Mouse (Mus musculus): ENCODE results near the gene Krt9. TPM values are rescaled to one million over a fixed set of nuclear protein-coding genes. Genes with fewer than 3 reads are reported as not detected.
"Not testable (repeated sequence)": the region's sequence is repeated elsewhere in the genome, so short reads cannot be mapped to it uniquely, and the experiment has no call there.

Gene Krt9
- polyA plus RNA-seq (2012; rRNA removed): 0.62 and 1.5 TPM in 2 replicates

DNA sequence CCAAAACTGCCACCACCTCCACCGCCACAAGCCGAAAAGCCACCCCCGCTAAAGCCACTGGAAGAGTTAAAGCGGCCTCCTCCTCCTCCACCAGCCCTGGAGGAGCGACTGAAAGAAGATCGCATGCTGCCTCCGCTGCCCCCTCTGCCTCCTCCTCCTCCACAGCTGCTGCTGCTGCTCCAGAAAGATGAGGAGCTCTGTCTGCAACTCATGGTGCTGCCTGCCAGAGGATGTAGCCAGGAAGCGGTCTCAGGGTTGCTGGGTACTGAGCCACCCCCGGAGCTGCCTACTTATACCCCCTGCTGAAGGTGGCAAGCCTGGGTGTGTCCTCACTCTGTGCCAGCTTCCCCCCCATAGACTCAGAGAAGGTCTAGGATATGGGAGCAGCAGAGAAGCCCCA, at the start of gene Krt9:
Krt9 (minus strand) TSS at position 255 of the 400 bp plus-strand sequence.
- DNase-seq: no peak
- WGBS: 44% methylated on average over 9 of the region's 9 CpGs
- H3K4me1 ChIP-seq (ENCODE audit: control insufficient read depth, insufficient read depth, low read length): no peaks in the 10 kb centered on the region
- no peak for TF ChIP-seq POLR2A (IDR thresholded peaks at IDR 0.05; ENCODE audit: borderline replicate concordance, insufficient read depth, low read length)
- no peak for TF ChIP-seq CTCF (IDR thresholded peaks at IDR 0.05; ENCODE audit: borderline replicate concordance, insufficient read depth, low read depth, low read length)
- no peaks in the 10 kb centered on the region for H3K27me3 ChIP-seq (ENCODE audit: control insufficient read depth, insufficient read depth, low read length)
- H3K27ac ChIP-seq (ENCODE audit: insufficient read depth, low read length): no peak within 1 kb of the TSS
- no peak within 1 kb of the TSS for H3K4me3 ChIP-seq (replicated peaks; ENCODE audit: insufficient read depth, low read depth, low read length)

DNA sequence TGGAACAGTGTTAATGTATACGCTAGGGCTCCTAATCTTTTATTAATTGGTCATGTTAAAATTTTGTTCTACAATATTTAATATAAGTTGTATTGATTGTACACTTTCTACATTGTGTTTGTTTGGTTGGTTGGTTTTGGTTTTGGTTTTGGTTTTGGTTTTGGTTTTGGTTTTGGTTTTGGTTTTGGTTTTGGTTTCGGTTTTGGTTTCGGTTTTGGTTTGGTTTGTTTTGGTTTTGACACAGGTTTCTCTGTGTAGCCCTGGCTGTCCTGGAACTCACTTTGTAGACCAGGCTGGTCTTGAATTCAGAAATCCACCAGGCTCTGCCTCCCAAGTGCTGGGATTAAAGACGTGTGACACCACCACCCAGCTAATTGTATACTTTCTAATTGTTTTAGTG, 47.2 kb upstream of the Krt9 start:
- H3K27ac ChIP-seq (ENCODE audit: insufficient read depth, low read length); H3K4me1 ChIP-seq (ENCODE audit: control insufficient read depth, insufficient read depth, low read length); H3K4me3 ChIP-seq (replicated peaks; ENCODE audit: insufficient read depth, low read depth, low read length); DNase-seq; H3K27me3 ChIP-seq (ENCODE audit: control insufficient read depth, insufficient read depth, low read length): not testable (repeated sequence)
- 91% methylated on average over 4 of the region's 4 CpGs for WGBS

- 76% methylated on average over 8 of the region's 8 CpGs for WGBS
- no peak for DNase-seq
- no peaks in the 10 kb centered on the region for H3K4me1 ChIP-seq (ENCODE audit: control insufficient read depth, insufficient read depth, low read length)
Measured at GRCm38 (mm10) chr11:100221741-100222140, 28.7 kb upstream of the Krt9 start.

DNA sequence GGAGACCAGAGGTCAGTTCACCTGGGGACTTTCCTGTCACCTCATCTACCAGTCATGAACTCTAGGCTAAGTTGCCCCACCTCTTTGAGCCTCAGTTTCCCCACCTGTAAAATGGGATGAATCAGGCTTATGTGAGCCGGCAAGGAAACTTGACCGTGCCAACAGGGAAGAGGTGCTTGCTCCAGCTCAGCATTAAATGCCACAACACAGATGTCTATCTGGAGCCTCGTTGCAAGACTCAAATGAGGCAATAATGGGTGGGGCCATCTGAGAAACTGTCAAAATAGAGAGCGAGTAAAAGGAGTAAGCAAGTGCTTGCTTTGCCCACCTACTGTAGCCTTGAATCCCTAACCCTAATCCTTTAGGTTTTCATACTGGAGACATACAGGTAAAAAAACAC, 26.3 kb upstream of the Krt9 start:
- Histone ChIP-seq H3K27me3 (ENCODE audit: control insufficient read depth, insufficient read depth, low read length) (no peaks in the 10 kb centered on the region), H3K27ac (ENCODE audit: insufficient read depth, low read length) (no peak overlapping the region), H3K4me1 (ENCODE audit: control insufficient read depth, insufficient read depth, low read length) (no peaks in the 10 kb centered on the region), H3K4me3 (replicated peaks; ENCODE audit: insufficient read depth, low read depth, low read length) (no peak overlapping the region)
- no peak for TF ChIP-seq CTCF (IDR thresholded peaks at IDR 0.05; ENCODE audit: borderline replicate concordance, insufficient read depth, low read depth, low read length)
- TF ChIP-seq POLR2A (IDR thresholded peaks at IDR 0.05; ENCODE audit: borderline replicate concordance, insufficient read depth, low read length): no peak
- DNase-seq: no peak
- WGBS: 82% methylated on average over 4 of the region's 4 CpGs

More at GRCm38 (mm10) chr11:100221741-100222140, 28.7 kb upstream of the Krt9 start:
- no peaks in the 10 kb centered on the region for H3K27me3 ChIP-seq (ENCODE audit: control insufficient read depth, insufficient read depth, low read length)
- no peak overlapping the region for H3K27ac ChIP-seq (ENCODE audit: insufficient read depth, low read length)
- no peak overlapping the region for H3K4me3 ChIP-seq (replicated peaks; ENCODE audit: insufficient read depth, low read depth, low read length)
- TF ChIP-seq CTCF (IDR thresholded peaks at IDR 0.05; ENCODE audit: borderline replicate concordance, insufficient read depth, low read depth, low read length) (no peak), POLR2A (IDR thresholded peaks at IDR 0.05; ENCODE audit: borderline replicate concordance, insufficient read depth, low read length) (no peak)

- no peak for TF ChIP-seq POLR2A (IDR thresholded peaks at IDR 0.05; ENCODE audit: borderline replicate concordance, insufficient read depth, low read length)
- no peak for TF ChIP-seq CTCF (IDR thresholded peaks at IDR 0.05; ENCODE audit: borderline replicate concordance, insufficient read depth, low read depth, low read length)
- WGBS: 49% methylated on average over 6 of the region's 6 CpGs
- no peak overlapping the region for H3K4me3 ChIP-seq (replicated peaks; ENCODE audit: insufficient read depth, low read depth, low read length)
Measured at GRCm38 (mm10) chr11:100208542-100208941, 15.5 kb upstream of the Krt9 start.

GRCm38 (mm10) chr11:100207498-100207897, 14.5 kb upstream of the Krt9 start, which contains the start of gene Krt14:
TSS of gene Krt14 (minus strand) at chr11:100207548.
- no peak for TF ChIP-seq POLR2A (IDR thresholded peaks at IDR 0.05; ENCODE audit: borderline replicate concordance, insufficient read depth, low read length)
- TF ChIP-seq CTCF (IDR thresholded peaks at IDR 0.05; ENCODE audit: borderline replicate concordance, insufficient read depth, low read depth, low read length): no peak
- DNase-seq: no peak
- WGBS: 82% methylated on average over 8 of the region's 8 CpGs
- H3K4me3 ChIP-seq (replicated peaks; ENCODE audit: insufficient read depth, low read depth, low read length): no peak within 1 kb of the TSS
- H3K27ac ChIP-seq (ENCODE audit: insufficient read depth, low read length): no peak within 1 kb of the TSS
- H3K27me3 ChIP-seq (ENCODE audit: control insufficient read depth, insufficient read depth, low read length): no peaks in the 10 kb centered on the region
- H3K4me1 ChIP-seq (ENCODE audit: control insufficient read depth, insufficient read depth, low read length): no peaks in the 10 kb centered on the region

More at GRCm38 (mm10) chr11:100208542-100208941, 15.5 kb upstream of the Krt9 start:
- no peaks in the 10 kb centered on the region for H3K4me1 ChIP-seq (ENCODE audit: control insufficient read depth, insufficient read depth, low read length)
- no peak for DNase-seq
- H3K27me3 ChIP-seq (ENCODE audit: control insufficient read depth, insufficient read depth, low read length): no peaks in the 10 kb centered on the region
- no peak overlapping the region for H3K27ac ChIP-seq (ENCODE audit: insufficient read depth, low read length)

GRCm38 (mm10) chr11:100203448-100203847, 10.4 kb upstream of the Krt9 start:
- TF ChIP-seq CTCF (IDR thresholded peaks at IDR 0.05; ENCODE audit: borderline replicate concordance, insufficient read depth, low read depth, low read length) (no peak), POLR2A (IDR thresholded peaks at IDR 0.05; ENCODE audit: borderline replicate concordance, insufficient read depth, low read length) (no peak)
- Histone ChIP-seq H3K4me3 (replicated peaks; ENCODE audit: insufficient read depth, low read depth, low read length) (no peak overlapping the region), H3K27ac (ENCODE audit: insufficient read depth, low read length) (no peak overlapping the region), H3K4me1 (ENCODE audit: control insufficient read depth, insufficient read depth, low read length) (no peaks in the 10 kb centered on the region), H3K27me3 (ENCODE audit: control insufficient read depth, insufficient read depth, low read length) (no peaks in the 10 kb centered on the region)
- 28% methylated on average over 6 of the region's 6 CpGs for WGBS
- DNase-seq: no peak

GRCm38 (mm10) chr11:100202906-100203305, 9.9 kb upstream of the Krt9 start:
- Histone ChIP-seq H3K4me1 (ENCODE audit: control insufficient read depth, insufficient read depth, low read length) (no peaks in the 10 kb centered on the region), H3K27me3 (ENCODE audit: control insufficient read depth, insufficient read depth, low read length) (no peaks in the 10 kb centered on the region), H3K27ac (ENCODE audit: insufficient read depth, low read length) (no peak overlapping the region), H3K4me3 (replicated peaks; ENCODE audit: insufficient read depth, low read depth, low read length) (no peak overlapping the region)
- 72% methylated on average over 4 of the region's 4 CpGs for WGBS
- TF ChIP-seq POLR2A (IDR thresholded peaks at IDR 0.05; ENCODE audit: borderline replicate concordance, insufficient read depth, low read length) (no peak), CTCF (IDR thresholded peaks at IDR 0.05; ENCODE audit: borderline replicate concordance, insufficient read depth, low read depth, low read length) (no peak)
- DNase-seq: no peak

Data from cerebellum, adult 2 months (tissue).